12 mouse cellular contexts compared by ENCODE assay signal in genomic region chr16:17804982-17805381, GRCm38 (mm10). TPM values are rescaled to one million over a fixed set of nuclear protein-coding genes. Genes with fewer than 3 reads are reported as not detected.
DNase-seq lines count a peak whose midpoint lies in the region; ATAC-seq lines count a peak whose summit lies in the region.
"Had no signal": no experiment of that assay in that cellular context is flagged by ENCODE, and none has a peak within 500 bp of the region (broad histone marks: within the 10 kb centered on the region; RNA-seq: fewer than 3 reads in every experiment).

No protein-coding gene starts in this region.

- H3K4me3 ChIP-seq in heart, embryonic 15.5 days = peak overlapping the region; percentile 43
- H3K4me3 ChIP-seq in embryonic facial prominence, embryonic 10.5 days = peak overlapping the region; percentile 56
- peak overlapping the region; percentile 39 for H3K4me3 ChIP-seq in hindbrain, embryonic 15.5 days
- peak overlapping the region; percentile 40 for H3K4me3 ChIP-seq in midbrain, embryonic 12.5 days
- H3K4me3 ChIP-seq: myocyte had no signal

- no peak for ATAC-seq in heart, embryonic 15.5 days (replicated peaks; ENCODE audit: insufficient number of reproducible peaks, insufficient read depth, low FRiP score, low read depth)
- no peak for ATAC-seq in hindbrain, embryonic 15.5 days (ENCODE audit: low FRiP score, low read depth)
- ATAC-seq in midbrain, embryonic 12.5 days (ENCODE audit: low FRiP score, low read depth) = no peak
- ATAC-seq in erythroblast, adult 5-6 weeks (replicated peaks; ENCODE audit: low FRiP score, poor library complexity, severe bottlenecking) = no peak

- DNase-seq in heart, adult 8-10 months (ENCODE audit: low spot score) = no peak
- no peak for DNase-seq in embryonic facial prominence, embryonic 10.5 days (ENCODE audit: low spot score)
- no peak for DNase-seq in left cerebral cortex, adult 8-10 months (ENCODE audit: low spot score in 2 of 2)
- no peak for DNase-seq in spleen, adult 12 weeks (ENCODE audit: low spot score)

- no peak overlapping the region for H3K27ac ChIP-seq in heart, embryonic 15.5 days
- peak overlapping the region; percentile 66; the same call in 1 of the 2 replicates for H3K27ac ChIP-seq in embryonic facial prominence, embryonic 10.5 days (replicated peaks)
- H3K27ac ChIP-seq in hindbrain, embryonic 15.5 days (replicated peaks) = no peak overlapping the region
- H3K27ac ChIP-seq in midbrain, embryonic 12.5 days (replicated peaks) = no peak overlapping the region

- no peak overlapping the region for H3K9ac ChIP-seq in heart, embryonic 15.5 days
- no peak overlapping the region for H3K9ac ChIP-seq in hindbrain, embryonic 15.5 days
- H3K9ac ChIP-seq in midbrain, embryonic 12.5 days (replicated peaks) = 0 out of 2 replicates have a peak overlapping the region, but pooled peaks have one; percentile 20

- no peaks in the 10 kb centered on the region for H3K9me3 ChIP-seq in heart, embryonic 15.5 days (replicated peaks)
- no peaks in the 10 kb centered on the region for H3K9me3 ChIP-seq in embryonic facial prominence, embryonic 10.5 days
- no peaks in the 10 kb centered on the region for H3K9me3 ChIP-seq in hindbrain, embryonic 15.5 days
- H3K9me3 ChIP-seq in midbrain, embryonic 12.5 days = no peaks in the 10 kb centered on the region

- H3K36me3 ChIP-seq in heart, embryonic 15.5 days = no peaks in the 10 kb centered on the region
- peaks cover 33% of the 10 kb centered on the region for H3K36me3 ChIP-seq in embryonic facial prominence, embryonic 10.5 days (replicated peaks)
- no peaks in the 10 kb centered on the region for H3K36me3 ChIP-seq in hindbrain, embryonic 15.5 days
- H3K36me3 ChIP-seq in midbrain, embryonic 12.5 days = no peaks in the 10 kb centered on the region

- H3K27me3 ChIP-seq in heart, embryonic 15.5 days = peaks cover 71% of the 10 kb centered on the region
- H3K27me3 ChIP-seq in embryonic facial prominence, embryonic 10.5 days (replicated peaks; ENCODE audit: low read depth, poor library complexity, severe bottlenecking) = peaks cover 96% of the 10 kb centered on the region
- H3K27me3 ChIP-seq in hindbrain, embryonic 15.5 days = peaks cover 66% of the 10 kb centered on the region
- H3K27me3 ChIP-seq in midbrain, embryonic 12.5 days = peaks cover 93% of the 10 kb centered on the region

- 39% methylated on average over 7 of the region's 7 CpGs for WGBS in heart, embryonic 15.5 days
- 14% methylated on average over 7 of the region's 7 CpGs for WGBS in embryonic facial prominence, embryonic 10.5 days
- WGBS in hindbrain, embryonic 15.5 days = 10% methylated on average over 7 of the region's 7 CpGs
- 13% methylated on average over 7 of the region's 7 CpGs for WGBS in midbrain, embryonic 12.5 days

- H3K4me2 ChIP-seq in heart, embryonic 15.5 days = peak overlapping the region; percentile 65
- peak overlapping the region; percentile 73 for H3K4me2 ChIP-seq in hindbrain, embryonic 15.5 days
- H3K4me2 ChIP-seq in midbrain, embryonic 12.5 days (replicated peaks) = peak overlapping the region; percentile 62

- H3K4me1 ChIP-seq in heart, embryonic 15.5 days (replicated peaks) = peaks cover 71% of the 10 kb centered on the region
- H3K4me1 ChIP-seq in embryonic facial prominence, embryonic 10.5 days = peaks cover 88% of the 10 kb centered on the region
- peaks cover 58% of the 10 kb centered on the region for H3K4me1 ChIP-seq in hindbrain, embryonic 15.5 days (replicated peaks)
- peaks cover 50% of the 10 kb centered on the region for H3K4me1 ChIP-seq in midbrain, embryonic 12.5 days

RNA-seq across cellular contexts. Expression of gene Scarf2, which starts 7.9 kb away (rescaled TPM):
- polyA plus RNA-seq in heart, embryonic 15.5 days (2015; fragmentation: Nextera tagmentation; extraction: Ambion mirVana) = 6.6 and 11.3 TPM in 2 replicates
- total RNA-seq in heart, adult 8-10 months (2022) = 1 to 10 TPM; 3.3 to 5.2 (median 4.4) TPM
- 9.3 and 10.5 TPM in 2 replicates for polyA plus RNA-seq in embryonic facial prominence, embryonic 10.5 days (2016; fragmentation: Nextera tagmentation; extraction: Ambion mirVana)
- polyA plus RNA-seq in hindbrain, embryonic 15.5 days (2015; fragmentation: Nextera tagmentation; extraction: Ambion mirVana) = 2.0 and 2.3 TPM in 2 replicates
- polyA plus RNA-seq in midbrain, embryonic 12.5 days (2016; fragmentation: Nextera tagmentation; extraction: Ambion mirVana) = 10.1 and 12.1 TPM in 2 replicates
- total RNA-seq in erythroblast, adult 5-6 weeks (2015; ENCODE audit: low replicate concordance) = not detected in 2 replicates
- not detected in 2 replicates for total RNA-seq in erythroblast, adult 5-6 weeks (2017; ENCODE audit: low replicate concordance)
- total RNA-seq in left cerebral cortex, adult 8-10 months (2022) = 1 to 10 TPM; 4.1 to 4.3 (median 4.1) TPM

RNA-seq across cellular contexts. Expression of gene B830017H08Rik, which starts 27.9 kb away (rescaled TPM):
- not detected in 2 replicates for polyA plus RNA-seq in heart, embryonic 15.5 days (2015; fragmentation: Nextera tagmentation; extraction: Ambion mirVana)
- total RNA-seq in heart, adult 8-10 months (2022) = not detected
- not detected in 2 replicates for polyA plus RNA-seq in embryonic facial prominence, embryonic 10.5 days (2016; fragmentation: Nextera tagmentation; extraction: Ambion mirVana)
- 4.4 and 4.5 TPM in 2 replicates for polyA plus RNA-seq in hindbrain, embryonic 15.5 days (2015; fragmentation: Nextera tagmentation; extraction: Ambion mirVana)
- 0.45 and 0.55 TPM in 2 replicates for polyA plus RNA-seq in midbrain, embryonic 12.5 days (2016; fragmentation: Nextera tagmentation; extraction: Ambion mirVana)
- not detected in 2 replicates for total RNA-seq in erythroblast, adult 5-6 weeks (2015; ENCODE audit: low replicate concordance)
- not detected in 2 replicates for total RNA-seq in erythroblast, adult 5-6 weeks (2017; ENCODE audit: low replicate concordance)
- total RNA-seq in left cerebral cortex, adult 8-10 months (2022) = 1 to 10 TPM; 2.7 to 5.1 (median 3.8) TPM
- total RNA-seq: adrenal gland, adult 2 months; gastrocnemius, adult 8-10 months had no signal
- polyA plus RNA-seq: adrenal gland, adult 2 months; small intestine, adult 2 months had no signal

RNA-seq across cellular contexts. Expression of gene Car15, which starts 33.2 kb away (rescaled TPM):
- polyA plus RNA-seq in heart, embryonic 15.5 days (2015; fragmentation: Nextera tagmentation; extraction: Ambion mirVana) = 1.5 and 2.1 TPM in 2 replicates
- total RNA-seq in heart, adult 8-10 months (2022) = 1 to 10 TPM; 1.3 to 2.3 (median 1.9) TPM
- 2.5 and 4.1 TPM in 2 replicates for polyA plus RNA-seq in embryonic facial prominence, embryonic 10.5 days (2016; fragmentation: Nextera tagmentation; extraction: Ambion mirVana)
- 3.1 and 5.4 TPM in 2 replicates for polyA plus RNA-seq in hindbrain, embryonic 15.5 days (2015; fragmentation: Nextera tagmentation; extraction: Ambion mirVana)
- polyA plus RNA-seq in midbrain, embryonic 12.5 days (2016; fragmentation: Nextera tagmentation; extraction: Ambion mirVana) = 4.4 and 5.8 TPM in 2 replicates
- 2.5 TPM in 1 of 2 replicates, not detected in the other for total RNA-seq in erythroblast, adult 5-6 weeks (2015; ENCODE audit: low replicate concordance)
- 1.3 TPM in 1 of 2 replicates, not detected in the other for total RNA-seq in erythroblast, adult 5-6 weeks (2017; ENCODE audit: low replicate concordance)
- total RNA-seq in left cerebral cortex, adult 8-10 months (2022) = 10 to 100 TPM in 1 of 4 experiments, 1 to 10 TPM in 3; 6.5 to 13.3 (median 7.8) TPM

RNA-seq across cellular contexts. Expression of gene Klhl22, which starts 45.6 kb away (rescaled TPM):
- polyA plus RNA-seq in heart, embryonic 15.5 days (2015; fragmentation: Nextera tagmentation; extraction: Ambion mirVana) = 33.0 and 45.7 TPM in 2 replicates
- 10 to 100 TPM; 18.8 to 23.0 (median 19.4) TPM for total RNA-seq in heart, adult 8-10 months (2022)
- 64.9 and 72.8 TPM in 2 replicates for polyA plus RNA-seq in embryonic facial prominence, embryonic 10.5 days (2016; fragmentation: Nextera tagmentation; extraction: Ambion mirVana)
- 85.1 and 95.0 TPM in 2 replicates for polyA plus RNA-seq in hindbrain, embryonic 15.5 days (2015; fragmentation: Nextera tagmentation; extraction: Ambion mirVana)
- 52.8 and 57.9 TPM in 2 replicates for polyA plus RNA-seq in midbrain, embryonic 12.5 days (2016; fragmentation: Nextera tagmentation; extraction: Ambion mirVana)
- total RNA-seq in erythroblast, adult 5-6 weeks (2015; ENCODE audit: low replicate concordance) = 2.1 and 2.5 TPM in 2 replicates
- total RNA-seq in erythroblast, adult 5-6 weeks (2017; ENCODE audit: low replicate concordance) = 4.3 and 9.0 TPM in 2 replicates
- 100 to 1,000 TPM in 1 of 4 experiments, 10 to 100 TPM in 3; 82.2 to 105 (median 95.4) TPM for total RNA-seq in left cerebral cortex, adult 8-10 months (2022)
